Mouse (Mus musculus): Measurements from ENCODE around the gene Cstf3. TPM values are rescaled to one million over a fixed set of nuclear protein-coding genes. Genes with fewer than 3 reads are reported as not detected.

Gene Cstf3
- polyA plus RNA-seq, 2 experiments, result 52.2 to 52.9 TPM

DNA sequence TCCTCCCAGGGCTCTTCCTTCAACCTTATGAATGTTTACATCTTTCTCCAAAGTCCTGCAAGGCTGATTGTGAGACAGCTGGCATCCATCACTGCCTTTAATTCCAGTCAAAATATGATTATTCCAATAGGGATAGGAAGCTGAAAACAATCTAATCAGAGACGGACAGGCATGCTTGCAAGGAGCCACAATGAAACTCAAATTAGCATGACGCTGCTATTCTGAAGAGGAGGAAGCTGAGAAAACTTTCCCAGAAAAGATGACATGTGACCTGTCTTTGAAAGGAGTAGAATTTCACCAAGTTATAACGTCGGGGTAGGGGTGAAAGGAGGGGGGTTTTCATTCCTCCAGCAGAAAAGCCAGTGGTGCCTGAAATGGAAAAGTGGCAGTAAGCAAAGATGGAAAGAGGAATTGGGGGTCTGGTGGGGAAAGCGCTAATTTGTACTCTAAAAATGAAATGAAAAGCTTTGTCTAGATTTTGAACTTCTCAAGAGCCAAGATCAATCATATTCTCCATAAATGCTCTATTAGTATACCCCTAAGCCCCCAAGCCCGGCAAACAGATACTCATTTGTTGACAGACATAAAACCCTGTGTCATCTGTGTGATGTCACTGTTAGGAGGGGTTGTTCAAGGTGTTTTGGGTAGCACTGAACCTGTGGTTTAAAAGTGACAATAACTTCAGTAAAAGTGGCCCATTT lies 120.5 kb downstream of the Cstf3 start:
- 0 out of 2 replicates have a peak overlapping the region, but pooled peaks have one; percentile 91 for H3K27ac ChIP-seq (replicated peaks; ENCODE audit: low read depth, low read length)

GRCm38 (mm10) chr2:104711585-104712485 lies 121.5 kb downstream of the Cstf3 start, which contains the start of gene Tcp11l1:
Gene Tcp11l1, minus strand, starts transcription at chr2:104712169.
- peak; percentile 90 for ATAC-seq (ENCODE audit: low FRiP score, low read depth)
- DNase-seq (ENCODE audit: low spot score), result peak; percentile 68
- peak within 1 kb of the TSS; percentile 91 for H3K27ac ChIP-seq (replicated peaks; ENCODE audit: low read depth, low read length)
- no peaks in the 10 kb centered on the region for H3K9me3 ChIP-seq (ENCODE audit: control insufficient read depth, low read length)
- H3K9ac ChIP-seq (ENCODE audit: low read depth, low read length, severe bottlenecking), result peak within 1 kb of the TSS; percentile 86
- 0 out of 2 replicates have a peak, but pooled peaks have one; percentile 22 for TF ChIP-seq POLR2A (IDR thresholded peaks at IDR 0.05; ENCODE audit: borderline replicate concordance, extremely low read depth, insufficient read depth, insufficient read length)
- H3K4me3 ChIP-seq (replicated peaks; ENCODE audit: low read length), result peak within 1 kb of the TSS; percentile 76
- WGBS, result under 1% methylated on average over 66 of the region's 99 CpGs
- H3K4me2 ChIP-seq (replicated peaks; ENCODE audit: low read depth, low read length, severe bottlenecking), result peak within 1 kb of the TSS; percentile 64
- no peaks in the 10 kb centered on the region for H3K27me3 ChIP-seq (ENCODE audit: control insufficient read depth, insufficient read depth, low read length)
- 0 out of 2 replicates have a peak, but pooled peaks cover 7% of the 10 kb centered on the region for H3K36me3 ChIP-seq (ENCODE audit: control insufficient read depth, insufficient read depth, low read length)
- H3K4me1 ChIP-seq (ENCODE audit: control insufficient read depth, insufficient read depth, low read length), result peaks cover 13% of the 10 kb centered on the region

More for the DNA sequence above, 120.5 kb downstream of the Cstf3 start:
- Histone ChIP-seq H3K4me3 (replicated peaks; ENCODE audit: low read length) (peak overlapping the region; percentile 76), H3K9me3 (ENCODE audit: control insufficient read depth, low read length) (no peaks in the 10 kb centered on the region), H3K27me3 (ENCODE audit: control insufficient read depth, insufficient read depth, low read length) (no peaks in the 10 kb centered on the region), H3K4me1 (ENCODE audit: control insufficient read depth, insufficient read depth, low read length) (peaks cover 13% of the 10 kb centered on the region), H3K4me2 (replicated peaks; ENCODE audit: low read depth, low read length, severe bottlenecking) (peak overlapping the region; percentile 64), H3K9ac (ENCODE audit: low read depth, low read length, severe bottlenecking) (peak overlapping the region; percentile 86; the same call in 1 of the 2 replicates), H3K36me3 (ENCODE audit: control insufficient read depth, insufficient read depth, low read length) (peaks cover 9% of the 10 kb centered on the region; the same call in 1 of the 2 replicates)
- DNase-seq (ENCODE audit: low spot score), result no peak
- no peak for ATAC-seq (ENCODE audit: low FRiP score, low read depth)
- 27% methylated on average over 6 of the region's 6 CpGs for WGBS
- TF ChIP-seq POLR2A (IDR thresholded peaks at IDR 0.05; ENCODE audit: borderline replicate concordance, extremely low read depth, insufficient read depth, insufficient read length), result no peak

DNA sequence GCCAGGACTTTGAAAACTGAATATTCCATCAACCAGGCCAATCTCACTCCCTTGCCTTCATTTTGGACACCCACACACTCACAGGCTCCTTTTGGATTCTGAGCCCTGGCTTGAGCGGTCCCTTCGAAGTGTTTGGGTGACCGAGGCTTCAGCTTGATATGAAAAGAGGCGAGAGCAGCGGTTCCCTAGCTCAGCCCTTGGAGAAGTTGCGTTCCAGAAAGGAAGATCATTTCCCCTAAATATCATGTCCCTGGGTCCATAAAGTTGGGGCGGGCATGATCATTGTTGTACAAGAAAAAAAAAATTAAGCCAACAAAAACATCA lies 122.1 kb downstream of the Cstf3 start:
- Histone ChIP-seq H3K4me3 (replicated peaks; ENCODE audit: low read length) (peak overlapping the region; percentile 76), H3K4me2 (replicated peaks; ENCODE audit: low read depth, low read length, severe bottlenecking) (peak overlapping the region; percentile 64), H3K4me1 (ENCODE audit: control insufficient read depth, insufficient read depth, low read length) (peaks cover 13% of the 10 kb centered on the region), H3K27ac (replicated peaks; ENCODE audit: low read depth, low read length) (peak overlapping the region; percentile 91), H3K27me3 (ENCODE audit: control insufficient read depth, insufficient read depth, low read length) (no peaks in the 10 kb centered on the region), H3K9me3 (ENCODE audit: control insufficient read depth, low read length) (no peaks in the 10 kb centered on the region), H3K9ac (ENCODE audit: low read depth, low read length, severe bottlenecking) (peak overlapping the region; percentile 86), H3K36me3 (ENCODE audit: control insufficient read depth, insufficient read depth, low read length) (0 out of 2 replicates have a peak, but pooled peaks cover 7% of the 10 kb centered on the region)
- 5% methylated on average over 7 of the region's 7 CpGs for WGBS
- ATAC-seq (ENCODE audit: low FRiP score, low read depth) (peak; percentile 39; the same call in 1 of the 2 replicates), DNase-seq (ENCODE audit: low spot score) (no peak)
- no peak for TF ChIP-seq POLR2A (IDR thresholded peaks at IDR 0.05; ENCODE audit: borderline replicate concordance, extremely low read depth, insufficient read depth, insufficient read length)

GRCm38 (mm10) chr2:104714254-104714691 lies 124.0 kb downstream of the Cstf3 start:
- Histone ChIP-seq H3K36me3 (ENCODE audit: control insufficient read depth, insufficient read depth, low read length) (no peaks in the 10 kb centered on the region), H3K27ac (replicated peaks; ENCODE audit: low read depth, low read length) (no peak overlapping the region), H3K4me1 (ENCODE audit: control insufficient read depth, insufficient read depth, low read length) (peaks cover 13% of the 10 kb centered on the region), H3K9ac (ENCODE audit: low read depth, low read length, severe bottlenecking) (peak overlapping the region; percentile 12; the same call in 1 of the 2 replicates), H3K27me3 (ENCODE audit: control insufficient read depth, insufficient read depth, low read length) (no peaks in the 10 kb centered on the region), H3K4me3 (replicated peaks; ENCODE audit: low read length) (no peak overlapping the region), H3K4me2 (replicated peaks; ENCODE audit: low read depth, low read length, severe bottlenecking) (no peak overlapping the region), H3K9me3 (ENCODE audit: control insufficient read depth, low read length) (no peaks in the 10 kb centered on the region)
- ATAC-seq (ENCODE audit: low FRiP score, low read depth) (no peak), DNase-seq (ENCODE audit: low spot score) (no peak)
- no peak for TF ChIP-seq POLR2A (IDR thresholded peaks at IDR 0.05; ENCODE audit: borderline replicate concordance, extremely low read depth, insufficient read depth, insufficient read length)
- 34% methylated on average over 15 of the region's 15 CpGs for WGBS

Other genes with a start within 250 kb of the Cstf3 start
- 1.1 and 1.4 TPM in 2 replicates for gene D430041D05Rik, start 179.5 kb upstream of the Cstf3 start, polyA plus RNA-seq (2012; rRNA removed)
- gene D430041D05Rik, start 179.5 kb upstream of the Cstf3 start, polyA plus RNA-seq (2014; fragmentation: Nextera tagmentation; extraction: Ambion mirVana), result 1.1 and 1.7 TPM in 2 replicates
- 26.2 and 29.6 TPM in 2 replicates for gene Hipk3, start 96.1 kb upstream of the Cstf3 start, polyA plus RNA-seq (2012; rRNA removed)
- gene Hipk3, start 96.1 kb upstream of the Cstf3 start, polyA plus RNA-seq (2014; fragmentation: Nextera tagmentation; extraction: Ambion mirVana), result 27.6 and 31.4 TPM in 2 replicates
- 16.7 and 22.5 TPM in 2 replicates for gene Tcp11l1, start 121.6 kb downstream of the Cstf3 start, polyA plus RNA-seq (2012; rRNA removed)
- gene Tcp11l1, start 121.6 kb downstream of the Cstf3 start, polyA plus RNA-seq (2014; fragmentation: Nextera tagmentation; extraction: Ambion mirVana), result 47.6 and 50.8 TPM in 2 replicates
- gene Pin1rt1, start 125.9 kb downstream of the Cstf3 start, polyA plus RNA-seq (2012; rRNA removed), result not detected in 2 replicates
- gene Pin1rt1, start 125.9 kb downstream of the Cstf3 start, polyA plus RNA-seq (2014; fragmentation: Nextera tagmentation; extraction: Ambion mirVana), result 0.32 TPM in 1 of 2 replicates, not detected in the other
- 3.8 and 4.8 TPM in 2 replicates for gene Depdc7, start 152.4 kb downstream of the Cstf3 start, polyA plus RNA-seq (2012; rRNA removed)
- 5.8 and 6.7 TPM in 2 replicates for gene Depdc7, start 152.4 kb downstream of the Cstf3 start, polyA plus RNA-seq (2014; fragmentation: Nextera tagmentation; extraction: Ambion mirVana)
- 19.0 and 19.1 TPM in 2 replicates for gene Qser1, start 226.2 kb downstream of the Cstf3 start, polyA plus RNA-seq (2012; rRNA removed)
- 16.8 and 19.4 TPM in 2 replicates for gene Qser1, start 226.2 kb downstream of the Cstf3 start, polyA plus RNA-seq (2014; fragmentation: Nextera tagmentation; extraction: Ambion mirVana)